ENCODE assay signal across 9 mouse cellular contexts in genomic region chr1:133187948-133188680, GRCm38 (mm10). TPM values are rescaled to one million over a fixed set of nuclear protein-coding genes. Genes with fewer than 3 reads are reported as not detected.
DNase-seq lines count a peak whose midpoint lies in the region; ATAC-seq and TF ChIP-seq lines count a peak whose summit lies in the region.
"Had no signal": no experiment of that assay in that cellular context is flagged by ENCODE, and none has a peak within 500 bp of the region (broad histone marks: within the 10 kb centered on the region; RNA-seq: fewer than 3 reads in every experiment).

No protein-coding gene starts in this region.

- peak in 1 of 2 experiments; percentile 38 for DNase-seq in heart, adult 2 months
- no peak for DNase-seq in heart, adult 18-20 months
- peak; percentile 91 for DNase-seq in R1 (ENCODE audit: low read depth, low spot score)
- DNase-seq in midbrain, embryonic 11.5 days (ENCODE audit: low spot score, missing footprints) = peak; percentile 99
- no peak for DNase-seq in layer of hippocampus, adult 18-20 months (ENCODE audit: low spot score in 2 of 2)
- DNase-seq in frontal cortex, postnatal 36 days (ENCODE audit: low spot score in 2 of 2) = no peak
- no peak for DNase-seq in left cerebral cortex, adult 2 months (ENCODE audit: extremely low spot score in 1 of 2, low spot score in 2 of 2)

- TF ChIP-seq POLR2A in heart, adult 2 months (IDR thresholded peaks at IDR 0.05; ENCODE audit: insufficient read depth, low read depth, low read length) = no peak

- peak overlapping the region; percentile 37 for H3K4me2 ChIP-seq in forebrain, embryonic 13.5 days
- peak overlapping the region; percentile 21 for H3K4me2 ChIP-seq in midbrain, embryonic 11.5 days

- peak; percentile 87 for ATAC-seq in forebrain, embryonic 13.5 days
- peak; percentile 94 for ATAC-seq in midbrain, embryonic 11.5 days (ENCODE audit: low FRiP score)

- H3K79me2 ChIP-seq in heart, adult 2 months (replicated peaks; ENCODE audit: control insufficient read depth, insufficient read depth, low read length) = no peaks in the 10 kb centered on the region

- H3K4me1 ChIP-seq in heart, adult 2 months (ENCODE audit: control insufficient read depth, insufficient read depth, low read length) = peaks cover 8% of the 10 kb centered on the region
- H3K4me1 ChIP-seq in forebrain, embryonic 13.5 days = peaks cover 59% of the 10 kb centered on the region
- peaks cover 44% of the 10 kb centered on the region for H3K4me1 ChIP-seq in midbrain, embryonic 11.5 days (ENCODE audit: control insufficient read depth, insufficient read depth, low read length)

- peaks cover 2% of the 10 kb centered on the region; the same call in 1 of the 2 replicates for H3K36me3 ChIP-seq in heart, adult 2 months (ENCODE audit: control insufficient read depth, insufficient read depth, low read length)
- peaks cover 7% of the 10 kb centered on the region for H3K36me3 ChIP-seq in forebrain, embryonic 13.5 days (ENCODE audit: poor library complexity, severe bottlenecking)
- 0 out of 2 replicates have a peak, but pooled peaks cover 2% of the 10 kb centered on the region for H3K36me3 ChIP-seq in midbrain, embryonic 11.5 days (ENCODE audit: control insufficient read depth, insufficient read depth, low read length)

- 45% methylated on average over 4 of the region's 4 CpGs for WGBS in heart, adult 2 months
- 3% methylated on average over 4 of the region's 4 CpGs for WGBS in forebrain, embryonic 13.5 days
- WGBS in midbrain, embryonic 11.5 days = 2% methylated on average over 4 of the region's 4 CpGs

- TF ChIP-seq EP300 in heart, adult 2 months (IDR thresholded peaks at IDR 0.05; ENCODE audit: insufficient read depth, low read depth, low read length) = no peak

- no peak for TF ChIP-seq CTCF in heart, adult 2 months (IDR thresholded peaks at IDR 0.05)
- no peak for TF ChIP-seq CTCF in left cerebral cortex, adult 2 months (IDR thresholded peaks at IDR 0.05)

- H3K9me3 ChIP-seq in forebrain, embryonic 13.5 days (replicated peaks) = peaks cover 4% of the 10 kb centered on the region; the same call in 1 of the 2 replicates
- H3K9me3 ChIP-seq in midbrain, embryonic 11.5 days (ENCODE audit: control insufficient read depth, low read length) = no peaks in the 10 kb centered on the region

- H3K4me3 ChIP-seq in heart, adult 2 months = no peak overlapping the region
- no peak overlapping the region for H3K4me3 ChIP-seq in forebrain, embryonic 13.5 days
- no peak overlapping the region for H3K4me3 ChIP-seq in midbrain, embryonic 11.5 days (ENCODE audit: low read depth, low read length)
- H3K4me3 ChIP-seq in left cerebral cortex, adult 2 months = no peak overlapping the region

- no peaks in the 10 kb centered on the region for H3K27me3 ChIP-seq in heart, adult 2 months (ENCODE audit: control insufficient read depth, insufficient read depth, low read length)
- peaks cover 20% of the 10 kb centered on the region for H3K27me3 ChIP-seq in forebrain, embryonic 13.5 days
- no peaks in the 10 kb centered on the region for H3K27me3 ChIP-seq in midbrain, embryonic 11.5 days (ENCODE audit: control insufficient read depth, insufficient read depth, low read length)

- H3K27ac ChIP-seq in heart, adult 2 months = peak overlapping the region; percentile 63
- H3K27ac ChIP-seq in forebrain, embryonic 13.5 days = peak overlapping the region; percentile 91
- peak overlapping the region; percentile 96 for H3K27ac ChIP-seq in midbrain, embryonic 11.5 days (ENCODE audit: low read depth, low read length)
- no peak overlapping the region for H3K27ac ChIP-seq in left cerebral cortex, adult 2 months
- H3K27ac ChIP-seq: liver, embryonic 14.5 days had no signal

- intact Hi-C loops in heart, adult 2 months (cut with DNase I) = no loop called here
- intact Hi-C loops in left cerebral cortex, adult 2 months (cut with DNase I) = no loop called here

- no peak overlapping the region for H3K9ac ChIP-seq in heart, adult 2 months (ENCODE audit: low read depth, low read length)
- H3K9ac ChIP-seq in forebrain, embryonic 13.5 days = peak overlapping the region; percentile 21
- peak overlapping the region; percentile 39 for H3K9ac ChIP-seq in midbrain, embryonic 11.5 days (ENCODE audit: low read length)
- H3K9ac ChIP-seq: liver, embryonic 14.5 days had no signal

RNA-seq across cellular contexts. Expression of gene Plekha6, which starts 24.1 kb away (rescaled TPM):
- total RNA-seq in heart, adult 2 months (2021) = 10 to 100 TPM; 51.0 to 67.5 TPM
- 55.2 and 81.4 TPM in 2 replicates for polyA plus RNA-seq in heart, adult 2 months (2012; rRNA removed)
- total RNA-seq in heart, adult 18-20 months (2021) = 10 to 100 TPM; 40.5 to 47.7 TPM
- 13.5 and 14.9 TPM in 2 replicates for polyA plus RNA-seq in forebrain, embryonic 13.5 days (2015; fragmentation: Nextera tagmentation; extraction: Ambion mirVana)
- polyA plus RNA-seq in midbrain, embryonic 11.5 days (2014; fragmentation: Nextera tagmentation; extraction: Ambion mirVana) = 15.7 and 17.0 TPM in 2 replicates
- 10 to 100 TPM; 54.5 to 59.0 TPM for total RNA-seq in layer of hippocampus, adult 18-20 months (2021)
- total RNA-seq in left cerebral cortex, adult 2 months (2021) = 10 to 100 TPM; 94.2 to 96.3 TPM

RNA-seq across cellular contexts. Expression of gene Ppp1r15b, which starts 57.2 kb away (rescaled TPM):
- total RNA-seq in heart, adult 2 months (2021) = 10 to 100 TPM; 21.5 to 22.8 TPM
- 8.6 and 12.8 TPM in 2 replicates for polyA plus RNA-seq in heart, adult 2 months (2012; rRNA removed)
- 10 to 100 TPM; 21.6 to 23.1 TPM for total RNA-seq in heart, adult 18-20 months (2021)
- polyA plus RNA-seq in forebrain, embryonic 13.5 days (2015; fragmentation: Nextera tagmentation; extraction: Ambion mirVana) = 34.8 and 38.6 TPM in 2 replicates
- polyA plus RNA-seq in midbrain, embryonic 11.5 days (2014; fragmentation: Nextera tagmentation; extraction: Ambion mirVana) = 49.5 and 53.0 TPM in 2 replicates
- 10 to 100 TPM; 43.7 to 44.2 TPM for total RNA-seq in layer of hippocampus, adult 18-20 months (2021)
- 10 to 100 TPM; 41.4 to 44.3 TPM for total RNA-seq in left cerebral cortex, adult 2 months (2021)

Comparison
In these comparisons a context has a peak if more than half of its experiments do, and no peak if none do; other contexts are left out.
1. DNase-seq: peak in R1 (single experiment) and midbrain, embryonic 11.5 days (single experiment); none in heart, adult 18-20 months (0 of 2), layer of hippocampus, adult 18-20 months (0 of 2), frontal cortex, postnatal 36 days (0 of 2) and left cerebral cortex, adult 2 months (0 of 2).